Mouse (Mus musculus): ENCODE results near the gene Tmem246. TPM values are rescaled to one million over a fixed set of nuclear protein-coding genes. Genes with fewer than 3 reads are reported as not detected.
"Not testable (repeated sequence)": the region's sequence is repeated elsewhere in the genome, so short reads cannot be mapped to it uniquely, and the experiment has no call there.

Tmem246 gene
- 10 to 100 TPM; 40.4 to 43.5 TPM for total RNA-seq (2021)
- long read RNA-seq, experiment 1, transcript Tmem246-202 (2 exons, 748 nt) = major isoform, 69 of 101 reads
- long read RNA-seq, experiment 1, transcript Tmem246-201 (2 exons, 2,989 nt) = minor isoform, 20 of 101 reads
- long read RNA-seq, experiment 1, partial matches to known transcripts = 0 of 101 reads
- long read RNA-seq, experiment 1, other reads (novel, unspliced or antisense) = 12 of 101 reads
- long read RNA-seq, experiment 2, transcript Tmem246-202 (2 exons, 748 nt) = major isoform, 93 of 133 reads
- long read RNA-seq, experiment 2, transcript Tmem246-201 (2 exons, 2,989 nt) = minor isoform, 25 of 133 reads
- long read RNA-seq, experiment 2, partial matches to known transcripts = 9 of 133 reads
- long read RNA-seq, experiment 2, other reads (novel, unspliced or antisense) = 6 of 133 reads

- DNase-seq = peak; percentile 79 to 80
- intact Hi-C loops (cut with DNase I) = loop anchor here (2.0 kb wide), 1 partner anchor 31 kb away; no protein-coding TSS in a partner anchor
Measured at GRCm38 (mm10) chr4:49597183-49598100, at the start of gene Tmem246. TSS of gene Tmem246 (minus strand) at chr4:49597876.

DNA sequence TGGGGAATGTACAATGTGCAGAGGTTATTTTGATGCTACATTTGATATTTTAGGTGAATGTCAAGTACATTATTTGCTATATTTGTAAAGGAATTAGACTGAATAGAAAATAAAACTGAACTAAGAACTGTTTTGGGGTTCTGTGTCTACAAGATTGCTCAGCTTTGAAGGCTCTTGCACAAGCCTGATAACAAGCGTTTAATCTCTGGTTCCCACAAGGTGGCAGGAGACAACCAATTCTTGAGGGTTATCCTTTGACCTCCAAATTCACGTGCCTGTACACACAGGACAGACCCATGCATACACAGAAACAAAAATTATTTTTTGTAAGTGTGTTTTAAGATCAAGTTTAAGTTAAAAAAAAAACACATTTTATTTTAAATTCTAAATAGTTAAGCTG lies 42.2 kb upstream of the Tmem246 start:
- intact Hi-C loops (cut with DNase I) = no loop called here
- DNase-seq = no peak

GRCm38 (mm10) chr4:49637821-49638220 lies 40.1 kb upstream of the Tmem246 start:
- no peak for DNase-seq
- intact Hi-C loops (cut with DNase I) = no loop called here

GRCm38 (mm10) chr4:49632139-49632481 lies 34.4 kb upstream of the Tmem246 start:
- no peak for DNase-seq
- intact Hi-C loops (cut with DNase I) = no loop called here

- DNase-seq = peak; percentile 94 to 97
- intact Hi-C loops (cut with DNase I) = no loop called here
Measured at GRCm38 (mm10) chr4:49631319-49632138, 33.9 kb upstream of the Tmem246 start, which contains the start of gene Rnf20. TSS of gene Rnf20 (plus strand) at chr4:49632006.

GRCm38 (mm10) chr4:49628941-49629340 lies 31.3 kb upstream of the Tmem246 start:
- no peak for DNase-seq
- intact Hi-C loops (cut with DNase I) = loop anchor here (5.0 kb wide), 1 partner anchor 107 kb away; the partner anchor contains the start of genes Mrpl50 and Zfp189

DNA sequence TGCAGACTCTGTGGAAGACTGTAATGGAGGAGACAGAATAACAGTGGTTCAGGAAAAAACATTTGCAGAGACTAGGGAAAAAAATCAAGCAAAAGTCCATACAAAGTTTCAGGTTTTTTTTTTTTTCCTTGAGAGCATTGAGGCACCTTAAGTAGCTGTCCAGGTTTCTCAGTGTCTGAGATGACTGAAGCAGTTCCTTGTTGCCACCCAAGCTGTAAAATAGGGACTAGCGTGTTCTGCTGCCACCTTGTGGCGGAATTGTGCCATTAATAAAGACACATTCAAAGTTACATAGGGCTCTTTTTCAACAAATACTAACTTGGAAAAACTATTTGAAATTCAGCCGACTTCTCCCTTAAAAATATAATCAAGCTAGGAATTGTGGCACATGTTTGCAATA lies 29.3 kb upstream of the Tmem246 start:
- intact Hi-C loops (cut with DNase I) = loop anchor here (1.0 to 5.0 kb wide), 2 partner anchors 60 to 105 kb away; partner anchors contain the start of genes Mrpl50 and Zfp189
- DNase-seq = peak; percentile 76 to 85

GRCm38 (mm10) chr4:49624969-49625368 lies 27.3 kb upstream of the Tmem246 start:
- DNase-seq = not testable (repeated sequence)
- intact Hi-C loops (cut with DNase I) = loop anchor here (5.0 kb wide), 1 partner anchor 103 kb away; the partner anchor contains the start of genes Mrpl50 and Zfp189

- intact Hi-C loops (cut with DNase I) = no loop called here
- DNase-seq = no peak
Measured at GRCm38 (mm10) chr4:49623916-49624315, 26.2 kb upstream of the Tmem246 start.

GRCm38 (mm10) chr4:49622272-49622671 lies 24.6 kb upstream of the Tmem246 start:
- intact Hi-C loops (cut with DNase I) = no loop called here
- DNase-seq = no peak

- intact Hi-C loops (cut with DNase I); DNase-seq: not testable (repeated sequence)
Measured at GRCm38 (mm10) chr4:49619861-49620260, 22.2 kb upstream of the Tmem246 start.

- intact Hi-C loops (cut with DNase I) = no loop called here
- no peak for DNase-seq
Measured at GRCm38 (mm10) chr4:49616924-49617323, 19.2 kb upstream of the Tmem246 start.

GRCm38 (mm10) chr4:49605459-49605858 lies 7.8 kb upstream of the Tmem246 start:
- DNase-seq = no peak
- intact Hi-C loops (cut with DNase I) = no loop called here

GRCm38 (mm10) chr4:49604616-49605015 lies 6.9 kb upstream of the Tmem246 start:
- no peak for DNase-seq
- intact Hi-C loops (cut with DNase I) = no loop called here

DNA sequence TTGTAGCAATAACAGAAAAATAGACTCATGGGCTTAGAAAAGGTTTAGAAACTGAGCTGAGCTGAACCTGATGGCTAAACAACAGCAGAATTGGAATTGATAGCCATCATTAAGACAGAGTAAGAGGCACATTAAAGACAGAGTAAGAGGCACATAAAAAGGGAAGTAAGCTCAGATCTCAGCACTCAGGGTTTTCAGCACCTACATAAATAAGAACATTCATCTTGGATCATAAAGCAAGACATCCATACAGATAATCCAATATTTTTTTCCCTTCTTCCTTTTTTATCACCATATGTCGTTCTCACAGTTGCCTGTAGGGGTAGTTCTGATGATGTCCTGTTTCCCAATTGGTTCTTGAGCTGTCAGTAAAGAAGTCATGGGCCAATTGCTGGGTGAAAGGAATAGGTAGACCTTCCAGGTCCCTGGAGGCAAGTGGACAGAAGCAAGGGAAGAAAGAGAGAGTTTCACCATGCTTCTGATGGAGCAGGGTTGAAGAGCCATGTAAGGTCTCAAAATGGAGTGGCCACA lies 6.4 kb upstream of the Tmem246 start:
- intact Hi-C loops (cut with DNase I) = no loop called here
- DNase-seq = no peak

DNA sequence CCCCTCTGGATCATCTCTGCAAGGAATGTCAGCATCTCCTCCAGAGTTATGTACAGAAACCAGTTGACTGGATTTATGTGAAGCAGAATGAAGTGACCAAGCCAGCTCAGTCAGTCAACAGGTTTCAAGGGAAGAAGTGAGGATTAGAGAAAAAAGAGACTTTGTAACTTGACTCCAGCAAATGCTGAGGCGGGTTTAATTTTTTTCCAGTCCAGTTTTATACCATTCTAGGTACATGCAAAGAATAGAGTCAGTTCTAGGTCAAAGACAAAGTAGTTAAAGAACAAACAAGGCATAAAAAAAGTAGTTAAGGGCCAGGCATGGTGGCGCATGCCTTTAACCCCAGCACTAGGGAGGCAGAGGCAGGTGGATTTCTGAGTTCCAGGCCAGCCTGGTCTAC lies 5.5 kb upstream of the Tmem246 start:
- DNase-seq = no peak
- intact Hi-C loops (cut with DNase I) = no loop called here

DNA sequence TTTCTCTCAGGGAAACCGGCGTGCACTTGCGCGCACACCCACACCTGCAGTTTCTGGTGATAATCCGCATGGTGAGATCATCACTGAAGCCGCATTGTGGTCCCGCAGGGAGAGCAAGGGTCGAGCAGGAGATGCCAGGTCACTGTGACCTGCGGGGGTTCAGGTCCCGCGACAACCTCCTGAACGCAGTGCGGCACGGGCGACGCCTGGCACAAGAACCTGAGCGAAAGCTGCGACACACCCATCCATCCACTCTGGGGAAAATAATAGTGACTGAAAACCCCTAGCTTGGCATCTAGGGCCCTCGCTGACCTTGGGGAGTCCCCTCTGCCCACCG lies 862 bp downstream of the Tmem246 start:
- intact Hi-C loops (cut with DNase I) = no loop called here
- no peak for DNase-seq

DNA sequence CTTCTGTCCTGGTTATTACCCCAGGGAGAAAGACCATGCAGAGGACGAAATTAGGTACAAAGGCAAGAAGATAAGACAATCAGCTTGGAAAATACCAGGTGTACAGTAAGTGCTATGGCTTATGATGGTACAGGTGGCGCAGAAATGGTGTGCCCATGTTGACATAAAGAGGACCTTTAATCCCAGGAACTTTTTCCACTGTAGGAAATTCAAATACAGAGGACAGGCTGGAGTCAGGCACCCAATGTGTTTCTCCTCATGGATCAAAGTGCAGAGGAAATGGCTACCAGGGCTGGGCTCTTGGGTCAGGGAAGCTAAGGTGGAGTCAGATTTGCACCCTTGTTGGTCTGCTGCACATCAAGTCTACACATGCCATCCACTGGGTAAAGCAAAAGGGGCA lies 7.5 kb downstream of the Tmem246 start:
- intact Hi-C loops (cut with DNase I) = no loop called here
- no peak for DNase-seq

DNA sequence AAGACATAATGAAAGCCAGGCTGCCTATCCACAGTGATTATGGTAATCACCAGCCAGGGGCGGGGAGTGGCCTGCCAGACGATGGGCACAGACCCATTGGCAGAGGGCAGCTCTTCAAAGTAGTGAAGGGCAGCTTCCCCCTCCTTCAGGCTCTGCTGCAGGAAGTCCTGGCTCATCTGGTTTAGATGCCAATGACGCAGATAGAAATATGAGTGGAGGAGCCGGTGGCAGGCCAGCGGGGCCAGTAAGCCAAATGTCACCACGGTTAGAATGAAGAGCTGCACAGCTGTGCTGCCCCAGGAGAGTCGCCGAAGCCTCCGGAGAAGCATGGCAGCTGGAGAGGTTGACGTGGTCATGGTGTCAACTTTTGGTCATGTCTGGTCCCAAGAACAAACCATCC lies 10.9 kb downstream of the Tmem246 start:
- intact Hi-C loops (cut with DNase I) = no loop called here
- no peak for DNase-seq

- intact Hi-C loops (cut with DNase I) = no loop called here
- peak in 1 of 2 experiments; percentile 42 for DNase-seq
Measured at GRCm38 (mm10) chr4:49585524-49586101, 12.1 kb downstream of the Tmem246 start.
